Mouse (Mus musculus): Measurements from ENCODE around the gene Eps15l1. TPM values are rescaled to one million over a fixed set of nuclear protein-coding genes. Genes with fewer than 3 reads are reported as not detected.
A peak's percentile ranks its signal among the peaks of the same experiment; 100 is the strongest.

The Eps15l1 gene
- polyA plus RNA-seq, 1 experiment from 2014 or later, result 62.0 TPM

DNA sequence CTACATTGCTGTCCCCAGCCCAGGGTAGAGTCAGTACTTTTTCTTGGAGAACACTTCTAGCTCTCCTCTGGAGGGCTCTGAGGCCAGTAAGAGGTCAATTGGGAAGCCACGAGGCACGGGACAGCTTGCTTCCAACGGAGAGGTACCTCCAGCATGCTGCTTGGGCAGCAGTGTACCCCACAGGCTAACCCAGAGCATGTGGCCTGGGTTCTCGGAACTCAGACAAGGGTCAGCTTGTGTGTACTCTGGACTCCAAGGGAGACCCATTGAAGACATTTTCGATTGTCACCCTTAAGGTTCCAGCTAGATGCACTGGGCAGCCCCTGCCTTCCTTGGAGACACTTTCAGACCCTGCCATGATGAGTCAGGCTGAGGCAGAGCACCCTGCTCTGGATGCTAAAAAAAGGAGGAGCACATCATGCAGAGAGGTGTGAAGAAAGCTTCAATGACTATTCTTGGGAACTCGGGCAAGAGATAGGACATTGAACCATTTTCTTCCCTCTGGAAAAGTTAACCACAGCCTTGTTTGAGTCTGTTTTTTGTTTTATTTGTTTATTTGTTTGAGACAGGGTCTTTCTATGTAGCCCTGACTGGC lies 98.0 kb downstream of the Eps15l1 start:
- H3K4me1 ChIP-seq (replicated peaks), result peaks cover 20% of the 10 kb centered on the region
- no peak overlapping the region for H3K9ac ChIP-seq
- peaks cover 54% of the 10 kb centered on the region for H3K27me3 ChIP-seq
- 70% methylated on average over 6 of the region's 6 CpGs for WGBS
- H3K4me3 ChIP-seq, result no peak overlapping the region
- H3K4me2 ChIP-seq, result no peak overlapping the region
- no peaks in the 10 kb centered on the region for H3K36me3 ChIP-seq
- H3K27ac ChIP-seq, result no peak overlapping the region
- H3K9me3 ChIP-seq, result no peaks in the 10 kb centered on the region
- ATAC-seq (ENCODE audit: low FRiP score), result no peak

GRCm38 (mm10) chr8:72322471-72322889 lies 98.8 kb downstream of the Eps15l1 start:
- H3K4me2 ChIP-seq, result no peak overlapping the region
- 79% methylated on average over 7 of the region's 7 CpGs for WGBS
- no peak overlapping the region for H3K27ac ChIP-seq
- H3K4me1 ChIP-seq (replicated peaks), result peaks cover 20% of the 10 kb centered on the region
- H3K36me3 ChIP-seq, result no peaks in the 10 kb centered on the region
- H3K27me3 ChIP-seq, result peaks cover 60% of the 10 kb centered on the region
- no peaks in the 10 kb centered on the region for H3K9me3 ChIP-seq
- no peak overlapping the region for H3K4me3 ChIP-seq
- no peak for ATAC-seq (ENCODE audit: low FRiP score)
- H3K9ac ChIP-seq, result no peak overlapping the region

- WGBS, result 91% methylated on average over 20 of the region's 20 CpGs
- Histone ChIP-seq H3K9ac (no peak overlapping the region), H3K36me3 (no peaks in the 10 kb centered on the region), H3K4me2 (no peak overlapping the region), H3K9me3 (no peaks in the 10 kb centered on the region), H3K4me1 (replicated peaks) (peaks cover 20% of the 10 kb centered on the region), H3K27ac (no peak overlapping the region), H3K27me3 (peaks cover 64% of the 10 kb centered on the region), H3K4me3 (0 out of 2 replicates have a peak overlapping the region, but pooled peaks have one; percentile 7)
- ATAC-seq (ENCODE audit: low FRiP score), result no peak
These were observed 99.4 kb downstream of the Eps15l1 start for GRCm38 (mm10) chr8:72321635-72322441.

GRCm38 (mm10) chr8:72320803-72321583 lies 100.3 kb downstream of the Eps15l1 start:
- H3K4me3 ChIP-seq, result peak overlapping the region; percentile 51
- no peaks in the 10 kb centered on the region for H3K9me3 ChIP-seq
- H3K4me2 ChIP-seq, result peak overlapping the region; percentile 79; the same call in 1 of the 2 replicates
- ATAC-seq (ENCODE audit: low FRiP score), result no peak
- H3K27ac ChIP-seq, result no peak overlapping the region
- no peaks in the 10 kb centered on the region for H3K36me3 ChIP-seq
- WGBS, result 63% methylated on average over 25 of the region's 25 CpGs
- peaks cover 23% of the 10 kb centered on the region for H3K4me1 ChIP-seq (replicated peaks)
- H3K9ac ChIP-seq, result 0 out of 2 replicates have a peak overlapping the region, but pooled peaks have one; percentile 35
- peaks cover 68% of the 10 kb centered on the region for H3K27me3 ChIP-seq

- no peaks in the 10 kb centered on the region for H3K36me3 ChIP-seq
- H3K4me2 ChIP-seq, result peak overlapping the region; percentile 79
- H3K27me3 ChIP-seq, result peaks cover 68% of the 10 kb centered on the region
- H3K4me3 ChIP-seq, result peak overlapping the region; percentile 51
- no peaks in the 10 kb centered on the region for H3K9me3 ChIP-seq
- WGBS, result 7% methylated on average over 51 of the region's 55 CpGs
- no peak for ATAC-seq (ENCODE audit: low FRiP score)
- no peak overlapping the region for H3K27ac ChIP-seq
- peak overlapping the region; percentile 68 for H3K9ac ChIP-seq
- peaks cover 23% of the 10 kb centered on the region for H3K4me1 ChIP-seq (replicated peaks)
These were observed 101.1 kb downstream of the Eps15l1 start for GRCm38 (mm10) chr8:72319921-72320802.

DNA sequence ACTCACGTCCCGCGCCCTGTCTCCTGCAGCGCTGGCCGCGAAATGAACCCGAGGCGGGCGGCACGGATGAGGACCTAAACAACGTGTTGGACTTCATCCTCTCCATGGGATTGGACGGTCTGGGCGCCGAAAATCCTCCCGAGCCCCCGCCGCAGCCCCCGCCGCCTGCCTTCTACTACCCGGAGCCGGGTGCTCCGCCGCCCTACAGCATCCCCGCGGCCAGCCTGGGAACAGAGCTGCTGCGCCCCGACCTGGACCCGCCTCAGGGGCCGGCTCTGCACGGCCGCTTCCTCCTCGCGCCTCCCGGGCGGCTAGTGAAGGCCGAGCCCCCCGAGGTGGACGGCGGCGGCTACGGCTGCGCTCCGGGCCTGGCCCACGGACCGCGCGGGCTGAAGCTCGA lies 101.9 kb downstream of the Eps15l1 start:
- ATAC-seq (ENCODE audit: low FRiP score), result 0 out of 2 replicates have a peak, but pooled peaks have one; percentile 16
- Histone ChIP-seq H3K27me3 (peaks cover 68% of the 10 kb centered on the region), H3K36me3 (no peaks in the 10 kb centered on the region), H3K9ac (peak overlapping the region; percentile 68), H3K9me3 (no peaks in the 10 kb centered on the region), H3K4me1 (replicated peaks) (peaks cover 23% of the 10 kb centered on the region), H3K4me3 (peak overlapping the region; percentile 51), H3K27ac (no peak overlapping the region; the same call in 1 of the 2 replicates), H3K4me2 (peak overlapping the region; percentile 79)
- WGBS, result under 1% methylated on average over 48 of the region's 48 CpGs

GRCm38 (mm10) chr8:72318801-72319322 lies 102.4 kb downstream of the Eps15l1 start, which contains the start of gene Klf2:
Gene Klf2, plus strand, starts transcription at chr8:72319033.
- Histone ChIP-seq H3K9ac (peak within 1 kb of the TSS; percentile 68), H3K27me3 (peaks cover 68% of the 10 kb centered on the region), H3K9me3 (no peaks in the 10 kb centered on the region), H3K27ac (no peak within 1 kb of the TSS; the same call in 1 of the 2 replicates), H3K4me1 (replicated peaks) (peaks cover 23% of the 10 kb centered on the region), H3K4me2 (peak within 1 kb of the TSS; percentile 79), H3K36me3 (no peaks in the 10 kb centered on the region), H3K4me3 (peak within 1 kb of the TSS; percentile 51)
- under 1% methylated on average over 46 of the region's 46 CpGs for WGBS
- ATAC-seq (ENCODE audit: low FRiP score), result peak; percentile 95

GRCm38 (mm10) chr8:72317741-72318301 lies 103.4 kb downstream of the Eps15l1 start:
- H3K9me3 ChIP-seq, result no peaks in the 10 kb centered on the region
- H3K36me3 ChIP-seq, result no peaks in the 10 kb centered on the region
- H3K4me2 ChIP-seq, result no peak overlapping the region
- no peak overlapping the region for H3K27ac ChIP-seq
- WGBS, result 54% methylated on average over 5 of the region's 5 CpGs
- no peak for ATAC-seq (ENCODE audit: low FRiP score)
- H3K27me3 ChIP-seq, result peaks cover 59% of the 10 kb centered on the region
- peaks cover 23% of the 10 kb centered on the region for H3K4me1 ChIP-seq (replicated peaks)
- no peak overlapping the region for H3K4me3 ChIP-seq
- H3K9ac ChIP-seq, result no peak overlapping the region

DNA sequence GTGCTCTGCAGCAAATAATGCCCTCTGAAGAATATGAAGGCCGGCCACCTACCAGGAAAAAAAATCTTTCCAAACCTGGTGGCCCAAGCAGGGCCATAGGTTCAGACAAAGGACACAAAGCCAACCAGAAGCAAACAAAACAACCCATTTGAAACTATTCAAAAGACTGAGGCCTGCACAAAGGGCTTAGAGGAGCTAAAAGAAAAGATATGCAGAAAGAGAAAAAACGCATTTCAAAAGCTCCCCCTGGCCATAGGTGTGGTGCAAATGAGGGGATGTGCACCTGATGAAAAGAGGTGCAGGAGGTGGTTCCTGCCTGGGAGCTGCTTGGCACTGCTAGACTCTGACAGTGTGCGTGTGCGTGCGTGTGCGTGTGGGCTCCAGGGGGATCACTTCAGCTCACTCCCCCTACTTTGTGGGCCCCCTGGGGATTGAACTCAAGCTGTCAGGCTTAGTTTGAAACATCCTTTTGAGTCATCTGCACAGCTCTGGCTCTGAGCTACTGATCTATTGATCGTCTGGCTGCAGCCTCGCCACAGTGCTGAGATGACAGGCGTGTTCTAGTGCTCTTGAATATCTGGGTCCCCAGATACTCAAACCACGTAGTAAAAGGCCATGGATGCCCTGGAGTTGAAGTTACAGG lies 105.1 kb downstream of the Eps15l1 start:
- Histone ChIP-seq H3K9me3 (no peaks in the 10 kb centered on the region), H3K27me3 (peaks cover 46% of the 10 kb centered on the region), H3K27ac (no peak overlapping the region), H3K36me3 (no peaks in the 10 kb centered on the region), H3K4me2 (no peak overlapping the region), H3K4me3 (no peak overlapping the region), H3K9ac (no peak overlapping the region), H3K4me1 (replicated peaks) (peaks cover 24% of the 10 kb centered on the region)
- no peak for ATAC-seq (ENCODE audit: low FRiP score)
- 14% methylated on average over 10 of the region's 10 CpGs for WGBS

DNA sequence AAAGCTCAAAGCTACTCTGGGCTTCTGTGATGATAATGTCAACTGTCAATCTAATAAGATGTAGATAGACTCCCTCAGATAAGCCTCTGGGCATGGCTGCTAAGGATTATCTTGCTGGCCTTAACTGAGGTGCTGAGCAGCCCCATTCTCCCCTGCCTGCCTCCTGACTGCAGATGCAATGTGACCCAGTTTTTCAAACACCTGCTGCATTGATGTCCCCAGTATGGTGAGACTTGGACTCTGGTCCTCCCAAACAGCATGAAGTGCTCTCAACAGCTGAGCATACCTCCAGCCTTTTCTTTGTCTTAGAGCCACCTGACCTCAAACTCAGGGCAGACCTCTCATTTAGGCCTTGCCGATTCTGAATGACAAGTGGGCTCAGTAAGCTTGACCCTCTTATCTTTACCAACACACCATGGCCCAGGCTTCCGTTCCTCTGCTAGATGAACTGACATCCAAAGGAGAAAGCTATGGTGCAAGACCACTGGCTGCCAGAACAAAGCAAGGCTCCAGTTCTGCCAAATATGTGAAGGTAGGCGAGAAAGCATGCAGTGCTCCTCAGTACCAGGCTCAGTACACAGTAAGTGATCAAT lies 108.2 kb downstream of the Eps15l1 start:
- Histone ChIP-seq H3K36me3 (no peaks in the 10 kb centered on the region), H3K9ac (no peak overlapping the region), H3K9me3 (no peaks in the 10 kb centered on the region), H3K27ac (no peak overlapping the region), H3K4me3 (no peak overlapping the region), H3K27me3 (peaks cover 17% of the 10 kb centered on the region), H3K4me1 (replicated peaks) (peaks cover 12% of the 10 kb centered on the region), H3K4me2 (no peak overlapping the region)
- WGBS, result 89% methylated on average over 3 of the region's 3 CpGs
- no peak for ATAC-seq (ENCODE audit: low FRiP score)
